In the genomic region with DNA sequence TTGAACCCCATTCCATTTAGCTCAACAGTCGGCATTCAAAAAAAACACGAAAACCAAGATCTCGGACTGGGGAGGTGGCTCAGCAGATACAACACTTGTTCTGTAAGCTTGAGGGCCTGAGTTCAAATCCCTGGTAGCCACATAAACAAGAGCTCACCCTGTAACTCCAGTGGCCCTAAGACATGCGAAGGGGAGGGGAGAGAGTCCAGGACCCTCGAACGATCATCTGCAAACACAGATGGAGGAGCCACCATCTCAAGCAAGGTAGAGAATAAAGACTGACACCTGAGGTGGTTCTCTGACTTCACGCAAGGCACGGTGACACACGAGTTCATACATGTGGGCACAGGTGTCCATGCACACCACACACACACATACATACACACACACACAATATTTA, we compare ENCODE assay signal across 14 mouse cellular contexts. TPM values are rescaled to one million over a fixed set of nuclear protein-coding genes. Genes with fewer than 3 reads are reported as not detected.
DNase-seq lines count a peak whose midpoint lies in the region; ATAC-seq and TF ChIP-seq lines count a peak whose summit lies in the region.
"Had no signal": no experiment of that assay in that cellular context is flagged by ENCODE, and none has a peak within 500 bp of the region (broad histone marks: within the 10 kb centered on the region; RNA-seq: fewer than 3 reads in every experiment).

No protein-coding gene starts in this region.

- no peaks in the 10 kb centered on the region for H3K36me3 ChIP-seq in hindbrain, embryonic 10.5 days
- no peaks in the 10 kb centered on the region for H3K36me3 ChIP-seq in hindbrain, embryonic 12.5 days
- no peaks in the 10 kb centered on the region for H3K36me3 ChIP-seq in neural tube, embryonic 13.5 days
- H3K36me3 ChIP-seq: embryonic facial prominence, embryonic 10.5 days; forebrain, embryonic 10.5 days; heart, embryonic 13.5 days had no signal

- no peak for TF ChIP-seq CTCF in cerebellum, adult 2 months (IDR thresholded peaks at IDR 0.05; ENCODE audit: borderline replicate concordance, insufficient read depth, low read depth, low read length)

- no peaks in the 10 kb centered on the region for H3K27me3 ChIP-seq in cerebellum, adult 2 months (ENCODE audit: control insufficient read depth, insufficient read depth, low read length)
- peaks cover 41% of the 10 kb centered on the region for H3K27me3 ChIP-seq in hindbrain, embryonic 10.5 days (ENCODE audit: insufficient read depth, poor library complexity, severe bottlenecking)
- H3K27me3 ChIP-seq in hindbrain, embryonic 12.5 days: peaks cover 31% of the 10 kb centered on the region
- H3K27me3 ChIP-seq in neural tube, embryonic 13.5 days: peaks cover 22% of the 10 kb centered on the region

- no peaks in the 10 kb centered on the region for H3K9me3 ChIP-seq in hindbrain, embryonic 10.5 days
- H3K9me3 ChIP-seq in hindbrain, embryonic 12.5 days (replicated peaks): no peaks in the 10 kb centered on the region
- no peaks in the 10 kb centered on the region for H3K9me3 ChIP-seq in neural tube, embryonic 13.5 days
- H3K9me3 ChIP-seq: embryonic facial prominence, embryonic 10.5 days; forebrain, embryonic 10.5 days; heart, embryonic 13.5 days had no signal

- H3K4me1 ChIP-seq in cerebellum, adult 2 months (ENCODE audit: control insufficient read depth, insufficient read depth, low read length): peaks cover 16% of the 10 kb centered on the region
- peaks cover 61% of the 10 kb centered on the region for H3K4me1 ChIP-seq in hindbrain, embryonic 10.5 days (replicated peaks)
- peaks cover 41% of the 10 kb centered on the region for H3K4me1 ChIP-seq in hindbrain, embryonic 12.5 days
- peaks cover 45% of the 10 kb centered on the region for H3K4me1 ChIP-seq in neural tube, embryonic 13.5 days (replicated peaks)

- WGBS in cerebellum, adult 2 months: 92% methylated on average over 9 of the region's 9 CpGs
- WGBS in hindbrain, embryonic 10.5 days: 92% methylated on average over 9 of the region's 9 CpGs
- WGBS in hindbrain, embryonic 12.5 days: 90% methylated on average over 9 of the region's 9 CpGs
- 92% methylated on average over 9 of the region's 9 CpGs for WGBS in neural tube, embryonic 13.5 days

- no peak overlapping the region for H3K9ac ChIP-seq in hindbrain, embryonic 12.5 days
- H3K9ac ChIP-seq in neural tube, embryonic 13.5 days: no peak overlapping the region

- no peak for ATAC-seq in cerebellum, adult (ENCODE audit: insufficient number of reproducible peaks, low FRiP score, low TSS enrichment)
- no peak for ATAC-seq in hindbrain, embryonic 12.5 days (ENCODE audit: low FRiP score)
- no peak for ATAC-seq in neural tube, embryonic 13.5 days (ENCODE audit: low read depth)

- intact Hi-C loops in left cerebral cortex, postnatal 10 days (cut with DNase I): loop anchor here (5.0 to 10.0 kb wide), 4 partner anchors 55 to 233 kb away; a partner anchor contains a TSS

- H3K4me3 ChIP-seq in cerebellum, adult 2 months (replicated peaks; ENCODE audit: insufficient read depth, low read depth, low read length): peak overlapping the region; percentile 59
- no peak overlapping the region for H3K4me3 ChIP-seq in hindbrain, embryonic 10.5 days
- H3K4me3 ChIP-seq in hindbrain, embryonic 12.5 days: no peak overlapping the region
- no peak overlapping the region for H3K4me3 ChIP-seq in neural tube, embryonic 13.5 days

- no peak overlapping the region for H3K27ac ChIP-seq in cerebellum, adult 2 months (ENCODE audit: insufficient read depth, low read length)
- H3K27ac ChIP-seq in hindbrain, embryonic 10.5 days: peak overlapping the region; percentile 91; the same call in 1 of the 2 replicates
- no peak overlapping the region for H3K27ac ChIP-seq in hindbrain, embryonic 12.5 days
- H3K27ac ChIP-seq in neural tube, embryonic 13.5 days (replicated peaks): no peak overlapping the region

- H3K4me2 ChIP-seq in hindbrain, embryonic 12.5 days (replicated peaks): no peak overlapping the region
- 0 out of 2 replicates have a peak overlapping the region, but pooled peaks have one; percentile 85 for H3K4me2 ChIP-seq in neural tube, embryonic 13.5 days

- no peak for TF ChIP-seq POLR2A in cerebellum, adult 2 months (IDR thresholded peaks at IDR 0.05; ENCODE audit: borderline replicate concordance, insufficient read depth, low read length)

- peak in 1 of 2 experiments; percentile 25 for DNase-seq in cerebellum, adult 2 months
- DNase-seq in hindbrain, embryonic 10.5 days (ENCODE audit: low spot score): no peak
- DNase-seq in neural tube, embryonic 10.5 days (ENCODE audit: extremely low spot score, low spot score): no peak
- DNase-seq in left cerebral cortex, postnatal 10 days (ENCODE audit: extremely low spot score in 1 of 2, low spot score in 2 of 2): no peak
- DNase-seq: gastrocnemius, postnatal 25 days had no signal

RNA-seq across cellular contexts. Expression of a gene that starts 0.5 kb away (rescaled TPM):
- polyA plus RNA-seq in cerebellum, adult 2 months (2012; rRNA removed): 113 and 136 TPM in 2 replicates
- 13.1 and 14.5 TPM in 2 replicates for polyA plus RNA-seq in hindbrain, embryonic 10.5 days (2016; fragmentation: Nextera tagmentation; extraction: Ambion mirVana)
- polyA plus RNA-seq in hindbrain, embryonic 12.5 days (2016; fragmentation: Nextera tagmentation; extraction: Ambion mirVana): 13.5 and 14.1 TPM in 2 replicates
- 16.3 and 16.5 TPM in 2 replicates for polyA plus RNA-seq in neural tube, embryonic 13.5 days (2015; fragmentation: Nextera tagmentation; extraction: Ambion mirVana)
- total RNA-seq in left cerebral cortex, postnatal 10 days (2021): 10 to 100 TPM; 57.3 to 60.8 TPM
- total RNA-seq: granulocyte monocyte progenitor cell, adult 5-6 weeks; MEL had no signal
- polyA plus RNA-seq: C2C12 had no signal
